Mouse (Mus musculus) kidney, embryonic 14.5 days (tissue): ENCODE data around the gene Dcbld2. TPM values are rescaled to one million over a fixed set of nuclear protein-coding genes. Genes with fewer than 3 reads are reported as not detected.

Experiments used
- ATAC-seq: fragments of 200-750 bp; cut with Nextera tagmentation; 2 replicates; pipeline ENCODE4 v1.8.0; 2017; ENCODE audit warnings: moderate number of reproducible peaks, mild to moderate bottlenecking, moderate TSS enrichment, moderate library complexity; ENCODE audit not compliant: low FRiP score, low TSS enrichment
- H3K27ac ChIP-seq: fragments of 300-500 bp; sonication (generic); 2 replicates; pipeline ENCODE4 v1.5.1; 2014; ENCODE audit warnings: low read depth, mild to moderate bottlenecking, low read length, moderate library complexity, mixed read lengths
- H3K27me3 ChIP-seq: fragments of 300-500 bp; sonication (generic); 2 replicates; pipeline ENCODE4 v1.6.1; 2014; ENCODE audit warnings: mild to moderate bottlenecking, low read length; ENCODE audit not compliant: control insufficient read depth, insufficient read depth
- H3K36me3 ChIP-seq: fragments of 300-500 bp; sonication (generic); 2 replicates; pipeline ENCODE4 v1.6.1; 2014; ENCODE audit warnings: low read length, mixed read lengths; ENCODE audit not compliant: control insufficient read depth, insufficient read depth
- H3K4me1 ChIP-seq: fragments of 300-500 bp; sonication (generic); 2 replicates; pipeline ENCODE4 v1.6.1; 2014; ENCODE audit warnings: low read length, mixed read lengths; ENCODE audit not compliant: control insufficient read depth, insufficient read depth
- H3K4me2 ChIP-seq: fragments of 300-500 bp; sonication (generic); replicated peaks from 2 replicates; pipeline ENCODE4 v1.6.1; 2014; ENCODE audit warnings: low read depth, mild to moderate bottlenecking, low read length
- H3K4me3 ChIP-seq: fragments of 300-500 bp; sonication (generic); 2 replicates; pipeline ENCODE4 v1.5.1; 2014; ENCODE audit warnings: mild to moderate bottlenecking, low read length
- H3K9ac ChIP-seq: fragments of 300-500 bp; sonication (generic); 2 replicates; pipeline ENCODE4 v1.6.1; 2014; ENCODE audit warnings: low read depth, mild to moderate bottlenecking, low read length, moderate library complexity
- H3K9me3 ChIP-seq: fragments of 300-500 bp; sonication (generic); 2 replicates; pipeline ENCODE4 v1.6.1; 2016; ENCODE audit warnings: low read length; ENCODE audit not compliant: control insufficient read depth
- WGBS: fragments of 180-500 bp; shearing (Covaris S2); extraction: QIAGEN DNeasy Blood & Tissue Kit; methylation state at CpG from one replicate; pipeline ENCODE4 v1.1.7; 2014; 5-methylcytosine and 5-hydroxymethylcytosine counted together
- polyA plus RNA-seq: library from polyadenylated mRNA; unstranded; fragments of >200 nt; fragmentation: Nextera tagmentation; extraction: Ambion mirVana; gene quantifications from 2 replicates; pipeline ENCODE4 v1.2.1, GENCODE M21; 2014

The Dcbld2 gene
- polyA plus RNA-seq, 1 experiment from 2014 or later = 9.3 TPM

- H3K4me2 ChIP-seq = no peak overlapping the region
- ATAC-seq = no peak
- no peak overlapping the region for H3K4me3 ChIP-seq
- peaks cover 10% of the 10 kb centered on the region; the same call in 1 of the 2 replicates for H3K4me1 ChIP-seq
- no peak overlapping the region for H3K9ac ChIP-seq
- H3K27me3 ChIP-seq = no peaks in the 10 kb centered on the region
- peaks cover 13% of the 10 kb centered on the region for H3K36me3 ChIP-seq
- no peak overlapping the region for H3K27ac ChIP-seq
- no peaks in the 10 kb centered on the region for H3K9me3 ChIP-seq
These were observed 88.5 kb downstream of the Dcbld2 start for GRCm38 (mm10) chr16:58496791-58497190.

- Histone ChIP-seq H3K36me3 (peaks cover 8% of the 10 kb centered on the region), H3K9ac (no peak overlapping the region), H3K27me3 (no peaks in the 10 kb centered on the region), H3K9me3 (no peaks in the 10 kb centered on the region), H3K4me2 (no peak overlapping the region), H3K4me1 (peaks cover 16% of the 10 kb centered on the region), H3K4me3 (no peak overlapping the region), H3K27ac (no peak overlapping the region)
- ATAC-seq = no peak
- WGBS = 65% methylated on average over 9 of the region's 9 CpGs
These were observed 89.9 kb downstream of the Dcbld2 start for GRCm38 (mm10) chr16:58497886-58498713.

DNA sequence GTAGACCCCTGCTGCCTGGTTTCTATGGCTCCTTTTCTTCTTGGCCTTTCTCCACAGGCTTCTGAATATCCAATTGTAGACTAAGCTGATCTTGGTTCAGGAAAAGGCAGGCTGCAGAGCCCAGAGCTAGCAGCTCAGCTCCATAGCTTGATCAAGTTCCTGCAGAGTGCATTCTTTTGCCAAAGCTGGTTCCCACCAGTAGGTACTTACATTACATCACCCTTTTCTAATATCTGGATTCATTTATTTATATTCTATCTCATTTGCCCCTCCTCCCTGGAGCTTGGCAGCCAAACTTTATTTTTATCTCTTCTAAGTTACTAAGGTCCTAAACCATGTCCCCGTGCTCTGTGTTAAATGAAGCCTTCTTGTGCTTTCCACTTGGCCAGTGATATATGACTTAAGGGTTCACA lies 90.9 kb downstream of the Dcbld2 start:
- H3K9ac ChIP-seq = no peak overlapping the region
- H3K27me3 ChIP-seq = no peaks in the 10 kb centered on the region
- 0 out of 2 replicates have a peak overlapping the region, but pooled peaks have one; percentile 6 for H3K27ac ChIP-seq
- H3K4me1 ChIP-seq = peaks cover 16% of the 10 kb centered on the region
- no peak for ATAC-seq
- H3K4me2 ChIP-seq = no peak overlapping the region
- WGBS = 14% methylated on average over 1 of the region's 1 CpGs
- H3K36me3 ChIP-seq = peaks cover 6% of the 10 kb centered on the region
- H3K4me3 ChIP-seq = no peak overlapping the region
- H3K9me3 ChIP-seq = no peaks in the 10 kb centered on the region

DNA sequence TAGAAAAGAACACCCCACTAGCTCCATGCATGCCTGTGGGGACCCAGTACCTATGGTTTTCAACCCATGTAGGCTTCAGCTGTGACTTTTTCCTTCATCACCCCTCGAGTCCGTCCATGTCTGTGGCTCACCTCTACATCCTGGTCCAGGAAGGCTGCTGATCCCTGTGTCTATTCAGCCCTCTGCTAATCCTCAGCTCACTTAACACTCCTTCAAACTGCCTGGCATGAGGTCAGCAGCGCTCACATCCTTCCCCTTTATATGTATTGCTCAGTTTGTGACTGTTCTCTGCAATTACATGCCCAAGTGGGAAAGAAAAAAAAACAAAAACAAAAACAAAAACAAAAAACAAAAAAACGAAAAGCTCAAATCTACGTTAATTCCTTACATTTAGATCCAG lies 91.4 kb downstream of the Dcbld2 start:
- no peak for ATAC-seq

GRCm38 (mm10) chr16:58501760-58502301 lies 93.6 kb downstream of the Dcbld2 start:
- WGBS = 23% methylated on average over 6 of the region's 6 CpGs
- peak overlapping the region; percentile 30; the same call in 1 of the 2 replicates for H3K27ac ChIP-seq
- H3K4me1 ChIP-seq = peaks cover 16% of the 10 kb centered on the region
- H3K36me3 ChIP-seq = peaks cover 4% of the 10 kb centered on the region
- no peak overlapping the region for H3K4me3 ChIP-seq
- H3K27me3 ChIP-seq = no peaks in the 10 kb centered on the region
- peak; percentile 64 for ATAC-seq
- H3K9me3 ChIP-seq = no peaks in the 10 kb centered on the region
- H3K4me2 ChIP-seq = no peak overlapping the region
- H3K9ac ChIP-seq = no peak overlapping the region

More for the DNA sequence above, 91.4 kb downstream of the Dcbld2 start:
- WGBS = 74% methylated on average over 5 of the region's 5 CpGs
- H3K4me2 ChIP-seq = no peak overlapping the region
- peaks cover 4% of the 10 kb centered on the region for H3K36me3 ChIP-seq
- peaks cover 16% of the 10 kb centered on the region for H3K4me1 ChIP-seq
- H3K9me3 ChIP-seq = no peaks in the 10 kb centered on the region
- no peak overlapping the region for H3K4me3 ChIP-seq
- H3K9ac ChIP-seq = no peak overlapping the region
- H3K27ac ChIP-seq = 0 out of 2 replicates have a peak overlapping the region, but pooled peaks have one; percentile 6
- no peaks in the 10 kb centered on the region for H3K27me3 ChIP-seq

DNA sequence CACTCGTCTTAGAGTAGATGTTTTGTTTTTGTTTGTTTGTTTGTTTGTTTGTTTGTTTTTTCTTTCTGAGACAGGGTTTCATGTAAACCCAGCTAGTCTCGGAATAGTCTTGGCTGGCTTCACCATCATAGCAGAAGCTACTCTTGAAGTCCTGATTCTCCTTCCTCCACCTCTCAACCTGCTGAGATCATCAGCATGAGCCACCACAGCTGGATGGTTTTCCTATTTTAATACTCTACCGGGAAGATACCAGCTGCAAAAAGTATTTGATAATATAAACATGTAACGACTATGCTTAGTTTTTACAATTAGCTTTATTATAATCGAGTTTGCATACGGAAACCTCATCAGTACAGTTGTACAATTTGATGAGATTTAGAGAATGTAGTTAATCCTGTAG lies 94.3 kb downstream of the Dcbld2 start:
- no peaks in the 10 kb centered on the region for H3K9me3 ChIP-seq
- H3K36me3 ChIP-seq = peaks cover 4% of the 10 kb centered on the region
- 72% methylated on average over 6 of the region's 6 CpGs for WGBS
- H3K4me1 ChIP-seq = peaks cover 23% of the 10 kb centered on the region
- no peak overlapping the region for H3K27ac ChIP-seq
- no peak overlapping the region for H3K4me2 ChIP-seq
- no peak overlapping the region for H3K4me3 ChIP-seq
- H3K9ac ChIP-seq = no peak overlapping the region
- H3K27me3 ChIP-seq = no peaks in the 10 kb centered on the region
- no peak for ATAC-seq

DNA sequence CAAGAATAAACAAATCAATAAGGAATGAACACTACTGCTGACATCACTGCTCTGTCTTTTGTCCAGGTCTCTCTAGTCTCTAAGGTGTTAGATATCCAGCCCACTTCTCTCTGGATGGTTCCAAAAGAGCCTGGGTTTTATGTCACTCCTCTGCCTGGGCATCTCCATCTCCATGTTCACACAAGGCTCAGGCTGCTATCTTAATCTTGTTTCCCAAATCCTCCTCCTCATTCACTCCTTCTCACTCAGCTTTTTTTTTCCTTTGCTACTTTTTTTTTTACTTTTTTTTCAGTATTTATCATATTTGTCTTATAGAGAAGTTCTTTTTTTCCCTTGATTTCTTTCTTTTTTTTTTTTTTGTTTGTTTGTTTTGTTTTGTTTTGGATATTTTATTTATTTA lies 96.7 kb downstream of the Dcbld2 start:
- H3K9me3 ChIP-seq = no peaks in the 10 kb centered on the region
- no peak overlapping the region for H3K4me3 ChIP-seq
- no peaks in the 10 kb centered on the region for H3K27me3 ChIP-seq
- no peak for ATAC-seq
- H3K4me2 ChIP-seq = no peak overlapping the region
- peaks cover 23% of the 10 kb centered on the region for H3K4me1 ChIP-seq
- H3K9ac ChIP-seq = no peak overlapping the region
- H3K27ac ChIP-seq = no peak overlapping the region
- H3K36me3 ChIP-seq = peaks cover 4% of the 10 kb centered on the region; the same call in 1 of the 2 replicates

DNA sequence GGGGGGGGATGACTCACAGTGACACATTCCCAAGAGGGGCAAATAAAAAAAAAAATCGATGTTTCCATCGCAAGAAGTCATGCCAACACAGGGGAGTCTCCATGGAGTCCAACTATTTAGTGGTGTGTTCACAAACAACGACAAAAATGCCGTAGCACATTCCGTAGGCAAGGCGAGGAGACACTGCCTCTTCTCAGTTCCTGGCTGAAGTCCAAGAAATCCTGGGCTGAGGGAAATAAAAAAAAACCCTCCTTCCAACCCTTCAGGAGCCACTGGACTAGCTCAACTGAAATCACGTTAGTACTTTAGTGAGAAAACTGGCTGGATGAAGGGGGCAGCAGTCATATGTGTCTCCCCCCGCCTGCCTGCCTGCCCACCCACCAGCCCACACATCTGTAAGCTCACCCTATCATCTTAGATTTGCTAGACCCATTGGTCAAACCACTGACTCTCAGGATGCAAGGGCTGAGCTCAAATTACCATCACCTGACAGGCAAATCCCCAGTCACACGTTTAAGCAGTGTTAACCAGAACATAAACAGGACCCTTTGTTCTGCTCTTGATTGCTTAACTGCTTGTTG lies 104.0 kb downstream of the Dcbld2 start:
- Histone ChIP-seq H3K27me3 (no peaks in the 10 kb centered on the region), H3K4me2 (peak overlapping the region; percentile 22; the same call in 1 of the 2 replicates), H3K9me3 (no peaks in the 10 kb centered on the region), H3K4me3 (no peak overlapping the region), H3K36me3 (no peaks in the 10 kb centered on the region), H3K4me1 (peaks cover 33% of the 10 kb centered on the region), H3K9ac (no peak overlapping the region; the same call in 1 of the 2 replicates), H3K27ac (peak overlapping the region; percentile 80)
- peak; percentile 83 for ATAC-seq
- 14% methylated on average over 9 of the region's 9 CpGs for WGBS

GRCm38 (mm10) chr16:58512887-58513286 lies 104.6 kb downstream of the Dcbld2 start:
- H3K27me3 ChIP-seq = no peaks in the 10 kb centered on the region
- no peaks in the 10 kb centered on the region for H3K36me3 ChIP-seq
- no peak overlapping the region for H3K4me3 ChIP-seq
- peaks cover 27% of the 10 kb centered on the region for H3K4me1 ChIP-seq
- WGBS = 6% methylated on average over 3 of the region's 3 CpGs
- no peaks in the 10 kb centered on the region for H3K9me3 ChIP-seq
- peak overlapping the region; percentile 80 for H3K27ac ChIP-seq
- H3K4me2 ChIP-seq = no peak overlapping the region
- H3K9ac ChIP-seq = no peak overlapping the region
- ATAC-seq = peak; percentile 68; the same call in 1 of the 2 replicates
